Mouse (Mus musculus): ENCODE results near the gene Vps36.

GRCm38 (mm10) chr8:22147706-22148366, 44.8 kb upstream of the Vps36 start:
- TF ChIP-seq CTCF (IDR thresholded peaks at IDR 0.05; ENCODE audit: low read depth), result no peak
- no peak for TF ChIP-seq EP300 (optimal IDR thresholded peaks at IDR 0.05)

Data from stomach, postnatal 0 days (tissue).